Mouse (Mus musculus): Measurements from ENCODE around the gene Peg12. TPM values are rescaled to one million over a fixed set of nuclear protein-coding genes. Genes with fewer than 3 reads are reported as not detected.

The Peg12 gene
- polyA plus RNA-seq, 2 experiments from 2014 or later, result 0.18 TPM; not detected in 1

Other genes starting within 250 kb of the Peg12 start
- under 1 TPM in 1 of 2 experiments, not detected in 1; 0.15 TPM for gene Ndn, start 117.9 kb downstream of the Peg12 start, polyA plus RNA-seq (2017; shearing (Covaris generic))
- not detected for gene Magel2, start 87.5 kb downstream of the Peg12 start, polyA plus RNA-seq (2017; shearing (Covaris generic))
- under 1 TPM in 1 of 2 experiments, not detected in 1; 0.18 TPM for gene Mkrn3, start 44.4 kb downstream of the Peg12 start, polyA plus RNA-seq (2017; shearing (Covaris generic))